Mouse (Mus musculus): ENCODE data around the gene Phyh. TPM values are rescaled to one million over a fixed set of nuclear protein-coding genes. Genes with fewer than 3 reads are reported as not detected.

Gene Phyh
- polyA plus RNA-seq, 1 experiment from 2014 or later, result 44.7 TPM

Other genes starting within 250 kb of the Phyh start
- gene Bend7, start 201.2 kb upstream of the Phyh start, polyA plus RNA-seq (2014; fragmentation: Nextera tagmentation; extraction: Ambion mirVana), result 2.4 and 3.4 TPM in 2 replicates
- gene Sephs1, start 37.5 kb upstream of the Phyh start, polyA plus RNA-seq (2014; fragmentation: Nextera tagmentation; extraction: Ambion mirVana), result 146 and 147 TPM in 2 replicates
- gene Ucma, start 57.1 kb downstream of the Phyh start, polyA plus RNA-seq (2014; fragmentation: Nextera tagmentation; extraction: Ambion mirVana), result 0.48 and 0.61 TPM in 2 replicates
- gene Mcm10, start 93.8 kb downstream of the Phyh start, polyA plus RNA-seq (2014; fragmentation: Nextera tagmentation; extraction: Ambion mirVana), result 66.0 and 67.5 TPM in 2 replicates
- gene Optn, start 145.0 kb downstream of the Phyh start, polyA plus RNA-seq (2014; fragmentation: Nextera tagmentation; extraction: Ambion mirVana), result 3.0 and 3.6 TPM in 2 replicates
- gene Ccdc3, start 218.8 kb downstream of the Phyh start, polyA plus RNA-seq (2014; fragmentation: Nextera tagmentation; extraction: Ambion mirVana), result 3.9 and 4.6 TPM in 2 replicates